Mouse (Mus musculus): ENCODE results near the gene Msh4. TPM values are rescaled to one million over a fixed set of nuclear protein-coding genes. Genes with fewer than 3 reads are reported as not detected.

Gene Msh4
- under 1 TPM; 0.20 to 0.22 TPM for total RNA-seq (2021)

GRCm38 (mm10) chr3:153906136-153906871 lies at the start of gene Msh4:
Gene Msh4, minus strand, starts transcription at chr3:153906138.
- no peak for DNase-seq
- intact Hi-C loops (cut with DNase I), result no loop called here

- intact Hi-C loops (cut with DNase I), result loop anchor here (5.0 kb wide), 1 partner anchor 379 kb away; no protein-coding TSS in a partner anchor
- DNase-seq, result no peak
Observed at GRCm38 (mm10) chr3:153948176-153948575, 42.2 kb upstream of the Msh4 start.

GRCm38 (mm10) chr3:153947271-153947670 lies 41.3 kb upstream of the Msh4 start:
- intact Hi-C loops (cut with DNase I), result loop anchor here (5.0 kb wide), 1 partner anchor 380 kb away; no protein-coding TSS in a partner anchor
- no peak for DNase-seq

- peak; percentile 99 for DNase-seq
- intact Hi-C loops (cut with DNase I), result no loop called here
Observed at GRCm38 (mm10) chr3:153944335-153944990, 38.5 kb upstream of the Msh4 start, which contains the start of gene Acadm. Gene Acadm, minus strand, starts transcription at chr3:153944632.

- DNase-seq, result no peak
- intact Hi-C loops (cut with DNase I), result loop anchor here (2.0 kb wide), 1 partner anchor 31 kb away; the partner anchor contains the start of gene Rabggtb
Observed at GRCm38 (mm10) chr3:153943901-153944334, 38.0 kb upstream of the Msh4 start.

GRCm38 (mm10) chr3:153943003-153943640 lies 37.2 kb upstream of the Msh4 start:
- peak; percentile 23 to 41 for DNase-seq
- intact Hi-C loops (cut with DNase I), result loop anchor here (2.0 kb wide), 1 partner anchor 30 kb away; the partner anchor contains the start of gene Rabggtb

GRCm38 (mm10) chr3:153941613-153942012 lies 35.7 kb upstream of the Msh4 start:
- intact Hi-C loops (cut with DNase I), result loop anchor here (2.0 kb wide), 1 partner anchor 29 kb away; the partner anchor contains the start of gene Rabggtb
- peak; percentile 43 to 46 for DNase-seq

GRCm38 (mm10) chr3:153940486-153940885 lies 34.5 kb upstream of the Msh4 start:
- intact Hi-C loops (cut with DNase I), result no loop called here
- no peak for DNase-seq

- intact Hi-C loops (cut with DNase I), result no loop called here
- DNase-seq, result no peak
Observed at GRCm38 (mm10) chr3:153940021-153940420, 34.1 kb upstream of the Msh4 start.

GRCm38 (mm10) chr3:153937116-153937810 lies 31.3 kb upstream of the Msh4 start:
- intact Hi-C loops (cut with DNase I), result no loop called here
- DNase-seq, result no peak

GRCm38 (mm10) chr3:153935878-153936277 lies 29.9 kb upstream of the Msh4 start:
- peak; percentile 51 to 64 for DNase-seq
- intact Hi-C loops (cut with DNase I), result no loop called here

GRCm38 (mm10) chr3:153932461-153932860 lies 26.5 kb upstream of the Msh4 start:
- DNase-seq, result no peak
- intact Hi-C loops (cut with DNase I), result no loop called here

GRCm38 (mm10) chr3:153929526-153929925 lies 23.6 kb upstream of the Msh4 start:
- DNase-seq, result no peak
- intact Hi-C loops (cut with DNase I), result no loop called here

- intact Hi-C loops (cut with DNase I), result no loop called here
- no peak for DNase-seq
Observed at GRCm38 (mm10) chr3:153926333-153926732, 20.4 kb upstream of the Msh4 start.

GRCm38 (mm10) chr3:153921147-153921910 lies 15.4 kb upstream of the Msh4 start:
- DNase-seq, result no peak
- intact Hi-C loops (cut with DNase I), result no loop called here

- no peak for DNase-seq
- intact Hi-C loops (cut with DNase I), result no loop called here
Observed at GRCm38 (mm10) chr3:153917200-153917599, 11.3 kb upstream of the Msh4 start.

GRCm38 (mm10) chr3:153913510-153914243 lies 7.7 kb upstream of the Msh4 start:
- intact Hi-C loops (cut with DNase I), result loop anchor here (2.0 kb wide), 1 partner anchor 29 kb away; no protein-coding TSS in a partner anchor
- DNase-seq, result no peak

- intact Hi-C loops (cut with DNase I), result loop anchor here (2.0 kb wide), 1 partner anchor 30 kb away; no protein-coding TSS in a partner anchor
- DNase-seq, result peak; percentile 97 to 98
Observed at GRCm38 (mm10) chr3:153912546-153913509, 6.9 kb upstream of the Msh4 start, which contains the start of gene Rabggtb. Gene Rabggtb, minus strand, starts transcription at chr3:153913009.
